In genomic region chr4:57561055-57561454, GRCm38 (mm10) we compare ENCODE assay signal across 9 mouse cellular contexts. TPM values are rescaled to one million over a fixed set of nuclear protein-coding genes. Genes with fewer than 3 reads are reported as not detected.
DNase-seq lines count a peak whose midpoint lies in the region; ATAC-seq lines count a peak whose summit lies in the region.
"Had no signal": no experiment of that assay in that cellular context is flagged by ENCODE, and none has a peak within 500 bp of the region (broad histone marks: within the 10 kb centered on the region; RNA-seq: fewer than 3 reads in every experiment).

No protein-coding gene starts in this region.

- peak; percentile 54 for DNase-seq in layer of hippocampus, adult 11-12 months (ENCODE audit: low spot score)
- DNase-seq in layer of hippocampus, postnatal 25 days (ENCODE audit: extremely low spot score in 1 of 2, low spot score in 1 of 2): no peak
- no peak for DNase-seq in heart, embryonic 10.5 days (ENCODE audit: low spot score)
- DNase-seq in left cerebral cortex, postnatal 25 days (ENCODE audit: low spot score in 2 of 2): peak; percentile 63 to 95
- peak; percentile 54 for DNase-seq in right cerebral cortex, postnatal 4 days
- no peak for DNase-seq in retina, embryonic 14.5 days (ENCODE audit: low spot score)
- no peak for DNase-seq in ovary, adult 18-20 months (ENCODE audit: low spot score)

- H3K27ac ChIP-seq in heart, embryonic 10.5 days: peak overlapping the region; percentile 93
- H3K27ac ChIP-seq in neural tube, embryonic 15.5 days (replicated peaks): no peak overlapping the region

- H3K27me3 ChIP-seq in heart, embryonic 10.5 days (ENCODE audit: insufficient read depth, poor library complexity, severe bottlenecking): no peaks in the 10 kb centered on the region
- no peaks in the 10 kb centered on the region for H3K27me3 ChIP-seq in neural tube, embryonic 15.5 days (replicated peaks)

- intact Hi-C loops in left cerebral cortex, postnatal 25 days (cut with DNase I): loop anchor here (1.0 kb wide), 1 partner anchor 127 kb away; the partner anchor contains the start of gene Palm2

- no peak overlapping the region for H3K4me2 ChIP-seq in neural tube, embryonic 15.5 days

- peaks cover 40% of the 10 kb centered on the region for H3K4me1 ChIP-seq in heart, embryonic 10.5 days
- peaks cover 8% of the 10 kb centered on the region; the same call in 1 of the 2 replicates for H3K4me1 ChIP-seq in neural tube, embryonic 15.5 days

- peak overlapping the region; percentile 34; the same call in 1 of the 2 replicates for H3K4me3 ChIP-seq in heart, embryonic 10.5 days
- no peak overlapping the region for H3K4me3 ChIP-seq in neural tube, embryonic 15.5 days (replicated peaks)

- no peak for ATAC-seq in neural tube, embryonic 15.5 days (ENCODE audit: low FRiP score)

- H3K9me3 ChIP-seq in heart, embryonic 10.5 days: no peaks in the 10 kb centered on the region
- H3K9me3 ChIP-seq in neural tube, embryonic 15.5 days (replicated peaks): no peaks in the 10 kb centered on the region

- 55% methylated on average over 6 of the region's 6 CpGs for WGBS in heart, embryonic 10.5 days
- WGBS in neural tube, embryonic 15.5 days: 68% methylated on average over 6 of the region's 6 CpGs

- H3K9ac ChIP-seq in neural tube, embryonic 15.5 days (replicated peaks): no peak overlapping the region

- H3K36me3 ChIP-seq in heart, embryonic 10.5 days: no peaks in the 10 kb centered on the region
- H3K36me3 ChIP-seq in neural tube, embryonic 15.5 days: no peaks in the 10 kb centered on the region
- H3K36me3 ChIP-seq: G1E had no signal

RNA-seq across cellular contexts. Expression of gene Pakap, which starts 6.9 kb away (rescaled TPM):
- total RNA-seq in layer of hippocampus, postnatal 25 days (2021): 10 to 100 TPM; 23.4 to 28.3 TPM
- polyA plus RNA-seq in heart, embryonic 10.5 days (2016; fragmentation: Nextera tagmentation; extraction: Ambion mirVana): 53.0 and 72.5 TPM in 2 replicates
- total RNA-seq in left cerebral cortex, postnatal 25 days (2021): 10 to 100 TPM; 15.8 to 18.0 TPM
- polyA plus RNA-seq in neural tube, embryonic 15.5 days (2015; fragmentation: Nextera tagmentation; extraction: Ambion mirVana): 10.4 and 15.8 TPM in 2 replicates
- total RNA-seq: G1E had no signal
- polyA plus RNA-seq: G1E had no signal

Comparison
In these comparisons a context has a peak if more than half of its experiments do, and no peak if none do; other contexts are left out.
1. DNase-seq: peak in layer of hippocampus, adult 11-12 months (single experiment), left cerebral cortex, postnatal 25 days (2 of 2) and right cerebral cortex, postnatal 4 days (single experiment); none in layer of hippocampus, postnatal 25 days (0 of 2), heart, embryonic 10.5 days (single experiment), retina, embryonic 14.5 days (single experiment) and ovary, adult 18-20 months (single experiment).